Mouse (Mus musculus): ENCODE data around the gene Lrrc8b. TPM values are rescaled to one million over a fixed set of nuclear protein-coding genes. Genes with fewer than 3 reads are reported as not detected.

The Lrrc8b gene
- total and polyA plus RNA-seq, 3 experiments = 6.4 to 55.3 (median 18.0) TPM

GRCm38 (mm10) chr5:105430148-105430547, 14.6 kb downstream of the Lrrc8b start:
- H3K4me1 ChIP-seq (ENCODE audit: insufficient read depth, low read depth, low read length) = peaks cover 52% of the 10 kb centered on the region
- ATAC-seq (ENCODE audit: extremely low read depth, insufficient number of reproducible peaks, low FRiP score, poor library complexity, severe bottlenecking) = no peak
- no peak overlapping the region for H3K4me3 ChIP-seq (ENCODE audit: low read depth, low read length)
- DNase-seq (ENCODE audit: low spot score) = no peak
- H3K27me3 ChIP-seq (ENCODE audit: insufficient read depth, low read length) = no peaks in the 10 kb centered on the region
- H3K36me3 ChIP-seq (replicated peaks) = peaks cover 69% of the 10 kb centered on the region
- TF ChIP-seq POLR2AphosphoS5 (IDR thresholded peaks at IDR 0.05; ENCODE audit: insufficient replicate concordance, low read depth, low read length) (no peak), GATA2 (IDR thresholded peaks at IDR 0.05; ENCODE audit: borderline replicate concordance, low read depth, low read length) (no peak), GATA1 (IDR thresholded peaks at IDR 0.05; ENCODE audit: borderline replicate concordance, low read length) (no peak), CTCF (IDR thresholded peaks at IDR 0.05; ENCODE audit: low read depth, low read length) (no peak), TAL1 (conservative IDR thresholded peaks at IDR 0.05; ENCODE audit: low read depth, low read length) (no peak)
- no peaks in the 10 kb centered on the region for H3K9me3 ChIP-seq (replicated peaks)

GRCm38 (mm10) chr5:105439608-105440007, 24.0 kb downstream of the Lrrc8b start:
- Histone ChIP-seq H3K27me3 (ENCODE audit: insufficient read depth, low read length) (no peaks in the 10 kb centered on the region), H3K4me1 (ENCODE audit: insufficient read depth, low read depth, low read length) (peaks cover 75% of the 10 kb centered on the region), H3K9me3 (replicated peaks) (no peaks in the 10 kb centered on the region), H3K4me3 (ENCODE audit: low read depth, low read length) (no peak overlapping the region), H3K36me3 (replicated peaks) (peaks cover 33% of the 10 kb centered on the region)
- DNase-seq (ENCODE audit: low spot score) (no peak), ATAC-seq (ENCODE audit: extremely low read depth, insufficient number of reproducible peaks, low FRiP score, poor library complexity, severe bottlenecking) (no peak)
- no peak for TF ChIP-seq POLR2AphosphoS5 (IDR thresholded peaks at IDR 0.05; ENCODE audit: insufficient replicate concordance, low read depth, low read length)
- TF ChIP-seq TAL1 (conservative IDR thresholded peaks at IDR 0.05; ENCODE audit: low read depth, low read length) = no peak
- TF ChIP-seq GATA2 (IDR thresholded peaks at IDR 0.05; ENCODE audit: borderline replicate concordance, low read depth, low read length) = no peak
- TF ChIP-seq GATA1 (IDR thresholded peaks at IDR 0.05; ENCODE audit: borderline replicate concordance, low read length) = no peak
- TF ChIP-seq CTCF (IDR thresholded peaks at IDR 0.05; ENCODE audit: low read depth, low read length) = no peak

- no peak for TF ChIP-seq TAL1 (conservative IDR thresholded peaks at IDR 0.05; ENCODE audit: low read depth, low read length)
- TF ChIP-seq POLR2AphosphoS5 (IDR thresholded peaks at IDR 0.05; ENCODE audit: insufficient replicate concordance, low read depth, low read length) = no peak
- no peak for TF ChIP-seq CTCF (IDR thresholded peaks at IDR 0.05; ENCODE audit: low read depth, low read length)
- no peak for TF ChIP-seq GATA1 (IDR thresholded peaks at IDR 0.05; ENCODE audit: borderline replicate concordance, low read length)
- TF ChIP-seq GATA2 (IDR thresholded peaks at IDR 0.05; ENCODE audit: borderline replicate concordance, low read depth, low read length) = no peak
- ATAC-seq (ENCODE audit: extremely low read depth, insufficient number of reproducible peaks, low FRiP score, poor library complexity, severe bottlenecking) (no peak), DNase-seq (ENCODE audit: low spot score) (no peak)
- H3K4me1 ChIP-seq (ENCODE audit: insufficient read depth, low read depth, low read length) = peaks cover 66% of the 10 kb centered on the region
- no peaks in the 10 kb centered on the region for H3K27me3 ChIP-seq (ENCODE audit: insufficient read depth, low read length)
- H3K36me3 ChIP-seq (replicated peaks) = peaks cover 38% of the 10 kb centered on the region
- H3K4me3 ChIP-seq (ENCODE audit: low read depth, low read length) = no peak overlapping the region
- H3K9me3 ChIP-seq (replicated peaks) = no peaks in the 10 kb centered on the region
These were observed 25.5 kb downstream of the Lrrc8b start for GRCm38 (mm10) chr5:105440992-105441535.

GRCm38 (mm10) chr5:105442212-105443000, 26.8 kb downstream of the Lrrc8b start:
- Histone ChIP-seq H3K9me3 (replicated peaks) (no peaks in the 10 kb centered on the region), H3K4me3 (ENCODE audit: low read depth, low read length) (no peak overlapping the region), H3K36me3 (replicated peaks) (peaks cover 36% of the 10 kb centered on the region), H3K4me1 (ENCODE audit: insufficient read depth, low read depth, low read length) (peaks cover 53% of the 10 kb centered on the region), H3K27me3 (ENCODE audit: insufficient read depth, low read length) (no peaks in the 10 kb centered on the region)
- no peak for DNase-seq (ENCODE audit: low spot score)
- ATAC-seq (ENCODE audit: extremely low read depth, insufficient number of reproducible peaks, low FRiP score, poor library complexity, severe bottlenecking) = no peak
- TF ChIP-seq POLR2AphosphoS5 (IDR thresholded peaks at IDR 0.05; ENCODE audit: insufficient replicate concordance, low read depth, low read length) = no peak
- no peak for TF ChIP-seq GATA1 (IDR thresholded peaks at IDR 0.05; ENCODE audit: borderline replicate concordance, low read length)
- TF ChIP-seq CTCF (IDR thresholded peaks at IDR 0.05; ENCODE audit: low read depth, low read length) = no peak
- TF ChIP-seq GATA2 (IDR thresholded peaks at IDR 0.05; ENCODE audit: borderline replicate concordance, low read depth, low read length) = no peak
- TF ChIP-seq TAL1 (conservative IDR thresholded peaks at IDR 0.05; ENCODE audit: low read depth, low read length) = no peak

GRCm38 (mm10) chr5:105443057-105443815, 27.7 kb downstream of the Lrrc8b start:
- ATAC-seq (ENCODE audit: extremely low read depth, insufficient number of reproducible peaks, low FRiP score, poor library complexity, severe bottlenecking) = peak; percentile 78
- H3K36me3 ChIP-seq (replicated peaks) = peaks cover 30% of the 10 kb centered on the region
- TF ChIP-seq TAL1 (conservative IDR thresholded peaks at IDR 0.05; ENCODE audit: low read depth, low read length) (no peak), GATA1 (IDR thresholded peaks at IDR 0.05; ENCODE audit: borderline replicate concordance, low read length) (no peak), GATA2 (IDR thresholded peaks at IDR 0.05; ENCODE audit: borderline replicate concordance, low read depth, low read length) (no peak), POLR2AphosphoS5 (IDR thresholded peaks at IDR 0.05; ENCODE audit: insufficient replicate concordance, low read depth, low read length) (no peak), CTCF (IDR thresholded peaks at IDR 0.05; ENCODE audit: low read depth, low read length) (no peak)
- no peaks in the 10 kb centered on the region for H3K27me3 ChIP-seq (ENCODE audit: insufficient read depth, low read length)
- H3K9me3 ChIP-seq (replicated peaks) = no peaks in the 10 kb centered on the region
- peak; percentile 29 for DNase-seq (ENCODE audit: low spot score)
- no peak overlapping the region for H3K4me3 ChIP-seq (ENCODE audit: low read depth, low read length)
- H3K4me1 ChIP-seq (ENCODE audit: insufficient read depth, low read depth, low read length) = peaks cover 45% of the 10 kb centered on the region

GRCm38 (mm10) chr5:105445686-105446085, 30.1 kb downstream of the Lrrc8b start:
- DNase-seq (ENCODE audit: low spot score) (no peak), ATAC-seq (ENCODE audit: extremely low read depth, insufficient number of reproducible peaks, low FRiP score, poor library complexity, severe bottlenecking) (no peak)
- TF ChIP-seq POLR2AphosphoS5 (IDR thresholded peaks at IDR 0.05; ENCODE audit: insufficient replicate concordance, low read depth, low read length) (no peak), GATA2 (IDR thresholded peaks at IDR 0.05; ENCODE audit: borderline replicate concordance, low read depth, low read length) (no peak), GATA1 (IDR thresholded peaks at IDR 0.05; ENCODE audit: borderline replicate concordance, low read length) (no peak), TAL1 (conservative IDR thresholded peaks at IDR 0.05; ENCODE audit: low read depth, low read length) (no peak), CTCF (IDR thresholded peaks at IDR 0.05; ENCODE audit: low read depth, low read length) (no peak)
- peaks cover 24% of the 10 kb centered on the region for H3K4me1 ChIP-seq (ENCODE audit: insufficient read depth, low read depth, low read length)
- no peak overlapping the region for H3K4me3 ChIP-seq (ENCODE audit: low read depth, low read length)
- peaks cover 18% of the 10 kb centered on the region for H3K36me3 ChIP-seq (replicated peaks)
- H3K27me3 ChIP-seq (ENCODE audit: insufficient read depth, low read length) = no peaks in the 10 kb centered on the region
- no peaks in the 10 kb centered on the region for H3K9me3 ChIP-seq (replicated peaks)

All from G1E (cell line).